Mouse (Mus musculus) urinary bladder, adult 18-20 months (tissue): ENCODE results near the gene Dnah10.

Experiments
- DNase-seq, 2 experiments: peaks; one replicate each; pipeline ENCODE4 v3.0.0; 2022; ENCODE audit warnings: low spot score in 2 of 2, mixed read lengths in 2 of 2

Gene Dnah10

DNA sequence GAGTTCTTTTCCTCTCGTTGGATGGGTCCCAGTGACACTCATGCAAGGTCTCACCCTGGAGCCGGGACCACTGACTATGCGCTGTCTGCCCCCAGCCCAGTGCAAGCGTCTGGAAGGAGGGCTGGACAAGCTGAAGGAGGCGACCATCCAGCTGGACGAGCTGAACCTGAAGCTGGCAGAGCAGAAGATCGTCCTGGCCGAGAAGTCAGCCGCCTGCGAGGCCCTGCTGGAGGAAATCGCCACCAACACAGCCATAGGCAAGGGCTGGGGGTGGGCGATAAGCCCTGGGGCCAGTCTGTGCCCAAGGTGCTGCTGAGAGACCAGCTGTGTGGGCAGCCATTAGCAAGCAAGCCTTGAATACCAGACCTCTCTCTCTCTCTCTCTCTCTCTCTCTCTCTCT is 87.6 kb downstream of the Dnah10 start:
- DNase-seq: no peak

DNA sequence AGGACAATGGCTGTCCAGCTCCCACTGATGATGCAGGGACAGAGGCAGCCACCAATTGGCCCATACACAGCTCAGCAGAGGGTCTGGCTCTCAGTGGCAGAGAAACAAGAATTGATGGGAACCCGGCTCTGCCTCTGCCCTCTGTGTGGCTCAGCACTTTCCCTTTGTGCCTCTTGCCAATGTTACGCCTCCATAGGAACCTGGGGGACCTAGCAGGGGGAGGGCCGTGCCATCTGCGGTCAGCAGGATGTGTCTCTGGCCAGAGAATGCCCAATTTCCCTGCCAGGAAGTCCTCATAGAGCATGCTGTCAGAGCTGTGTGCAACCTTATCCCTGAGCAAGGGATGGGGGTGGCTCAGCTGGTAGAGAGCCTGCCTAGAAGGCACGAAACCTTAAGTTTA is 89.9 kb downstream of the Dnah10 start:
- no peak for DNase-seq

- DNase-seq: no peak
Observed at GRCm38 (mm10) chr5:124817050-124817449, 92.2 kb downstream of the Dnah10 start.

DNA sequence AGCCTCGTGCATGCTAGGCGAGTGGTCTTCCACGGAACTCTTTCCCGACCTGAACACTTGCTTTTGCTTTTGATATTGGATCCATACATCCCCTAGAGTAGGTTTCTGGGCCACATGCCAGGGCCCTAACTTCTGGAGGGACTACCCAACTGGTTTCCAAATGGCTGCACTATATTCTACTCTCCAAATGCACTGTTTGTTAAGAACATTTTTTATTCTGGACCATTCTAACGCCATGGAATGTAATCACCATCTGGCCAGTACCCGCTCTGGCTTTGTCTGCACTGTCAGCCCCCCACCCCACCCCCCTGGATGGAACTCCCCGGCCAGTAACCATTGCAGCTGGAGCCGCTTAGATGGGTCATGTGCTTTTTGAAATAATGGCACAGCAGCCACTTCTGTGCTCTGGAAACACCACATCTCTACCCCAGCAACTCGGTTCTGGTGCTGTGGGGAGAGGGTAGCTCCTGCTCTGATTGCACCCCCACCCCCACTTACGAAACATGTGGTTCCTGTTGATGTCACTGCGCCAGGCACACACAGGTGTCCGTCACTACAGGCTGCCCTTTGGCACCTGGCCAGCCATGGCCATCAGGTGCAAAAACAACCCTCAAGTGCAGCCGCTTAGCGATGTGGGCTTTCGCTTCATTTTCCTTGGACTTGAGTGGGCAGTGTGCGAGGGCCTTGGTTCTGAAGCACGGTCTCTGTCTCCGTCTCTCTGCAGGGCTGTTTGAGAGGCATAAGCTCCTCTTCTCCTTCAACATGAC is 97.4 kb downstream of the Dnah10 start:
- no peak for DNase-seq

DNA sequence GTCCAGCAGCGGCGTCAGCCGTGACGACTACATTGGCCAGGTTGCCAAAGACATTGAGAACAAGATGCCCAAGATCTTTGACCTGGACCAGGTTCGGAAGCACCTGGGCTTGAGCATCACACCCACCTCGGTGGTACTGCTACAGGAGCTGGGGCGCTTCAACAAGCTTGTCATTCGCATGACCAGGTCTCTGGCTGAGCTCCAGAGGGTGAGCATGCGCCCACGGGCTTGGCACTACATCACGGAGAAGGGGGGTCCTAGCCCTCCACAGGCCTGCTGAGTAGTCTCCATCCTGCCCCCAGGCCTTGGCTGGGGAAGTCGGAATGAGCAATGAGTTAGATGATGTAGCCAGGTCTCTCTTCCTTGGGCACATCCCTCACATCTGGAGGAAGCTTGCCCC is 105.4 kb downstream of the Dnah10 start:
- no peak for DNase-seq

GRCm38 (mm10) chr5:124835218-124835617 is 110.3 kb downstream of the Dnah10 start:
- no peak for DNase-seq

DNA sequence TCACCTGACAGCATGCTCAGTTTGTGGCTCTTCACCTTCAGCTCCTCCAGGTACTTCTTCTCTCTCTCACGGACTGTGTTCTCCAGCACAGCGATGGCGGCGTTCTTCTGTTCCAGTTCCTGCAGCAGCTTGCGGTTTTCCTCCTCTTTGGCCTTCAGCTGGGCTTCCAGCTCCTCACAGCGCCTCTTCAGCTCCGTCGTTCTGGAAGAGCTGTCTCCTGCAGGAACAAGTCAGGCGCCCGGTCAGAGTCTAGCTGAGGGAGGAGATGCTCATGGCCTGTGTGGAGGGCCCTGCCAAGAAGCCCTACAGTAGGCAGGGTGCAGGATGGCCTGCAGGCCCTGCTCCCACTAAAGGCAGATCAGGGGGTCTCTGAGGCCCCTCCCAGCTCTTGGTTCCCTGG is 111.2 kb downstream of the Dnah10 start:
- no peak for DNase-seq

GRCm38 (mm10) chr5:124836621-124837020 is 111.7 kb downstream of the Dnah10 start:
- DNase-seq: no peak

GRCm38 (mm10) chr5:124840202-124840601 is 115.3 kb downstream of the Dnah10 start:
- no peak for DNase-seq

DNA sequence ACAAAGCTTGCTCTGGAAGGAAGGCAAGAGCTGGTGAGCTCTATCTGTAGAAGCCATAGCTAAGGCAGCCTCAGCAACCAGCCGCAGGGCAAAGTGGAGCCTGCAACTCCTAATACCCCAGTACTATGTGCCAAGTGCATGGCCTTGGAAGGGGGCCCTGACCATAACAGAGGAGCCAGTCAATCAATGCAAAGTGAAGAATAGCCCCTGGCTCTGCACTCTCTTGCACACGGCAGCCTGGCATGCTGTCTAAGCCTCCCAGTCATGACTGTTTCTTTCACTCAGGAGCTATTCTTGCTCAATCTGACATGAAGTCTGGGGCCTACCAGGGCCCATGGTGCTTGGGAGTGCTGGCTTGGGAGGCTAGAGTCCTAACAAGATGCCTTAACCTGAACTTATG is 115.8 kb downstream of the Dnah10 start:
- DNase-seq: no peak

DNA sequence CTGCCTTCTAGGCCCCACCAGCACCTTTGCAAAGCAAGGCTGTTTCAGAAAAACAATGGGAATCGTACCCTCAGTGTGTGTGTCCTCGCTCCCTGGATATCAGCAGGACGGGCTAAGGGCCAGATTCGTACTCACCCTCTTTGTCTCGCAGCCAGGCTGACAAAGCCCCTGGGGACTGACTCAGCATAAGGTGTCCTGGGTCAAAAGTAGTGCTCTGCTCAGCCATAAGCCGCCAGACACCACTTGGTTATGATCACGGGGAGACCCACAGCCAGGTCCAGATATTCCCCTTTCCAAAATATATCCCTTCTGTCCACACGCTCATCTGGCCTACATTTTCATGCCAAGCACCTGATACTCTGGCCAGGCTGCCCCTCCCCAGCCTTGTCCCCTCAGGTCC is 118.5 kb downstream of the Dnah10 start:
- DNase-seq: no peak

GRCm38 (mm10) chr5:124844929-124845328 is 120.0 kb downstream of the Dnah10 start:
- no peak for DNase-seq

GRCm38 (mm10) chr5:124847014-124847413 is 122.1 kb downstream of the Dnah10 start:
- no peak for DNase-seq

DNA sequence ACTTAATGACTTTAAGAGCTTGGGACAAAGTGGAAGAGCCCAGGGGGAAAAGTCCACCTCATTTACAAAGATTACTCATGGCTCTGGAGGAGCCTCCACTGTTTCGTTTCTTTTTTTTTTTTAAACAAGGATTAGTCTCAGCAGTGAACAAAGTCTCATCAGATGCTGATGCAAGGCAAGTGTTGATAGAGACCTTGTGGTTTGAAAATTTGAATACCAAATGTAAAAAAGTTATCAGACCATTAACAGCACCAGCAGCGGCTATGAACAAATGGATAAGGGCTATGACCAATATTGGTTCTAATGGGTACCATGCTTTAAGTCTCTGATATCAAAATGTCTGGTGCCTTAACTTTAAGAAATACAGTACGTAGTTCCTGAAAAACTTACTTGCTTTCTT is 124.1 kb downstream of the Dnah10 start:
- DNase-seq: no peak

DNA sequence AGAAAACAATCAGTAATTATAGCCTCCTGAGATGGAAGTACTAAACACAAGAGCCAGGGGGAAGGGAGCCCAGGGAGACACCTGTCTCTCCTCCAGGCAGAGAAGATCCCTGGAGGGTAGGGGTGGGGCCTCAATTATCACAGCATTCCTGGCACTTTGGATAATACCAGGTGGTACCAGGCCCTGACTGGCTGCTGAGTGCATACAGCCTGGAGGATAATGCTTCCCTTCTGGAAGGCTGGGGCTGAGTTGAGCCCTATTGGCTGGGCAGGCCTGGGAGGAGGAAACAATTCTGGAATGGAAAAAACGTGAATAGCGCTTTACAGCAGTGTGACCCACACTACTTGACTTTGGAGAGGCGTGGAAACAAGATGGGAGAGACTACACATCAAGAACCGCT is 126.7 kb downstream of the Dnah10 start:
- no peak for DNase-seq

- no peak for DNase-seq
Observed at GRCm38 (mm10) chr5:124852294-124852693, 127.4 kb downstream of the Dnah10 start.

GRCm38 (mm10) chr5:124853079-124853478 is 128.2 kb downstream of the Dnah10 start:
- DNase-seq: no peak

- no peak for DNase-seq
Observed at GRCm38 (mm10) chr5:124854202-124854601, 129.3 kb downstream of the Dnah10 start.

DNA sequence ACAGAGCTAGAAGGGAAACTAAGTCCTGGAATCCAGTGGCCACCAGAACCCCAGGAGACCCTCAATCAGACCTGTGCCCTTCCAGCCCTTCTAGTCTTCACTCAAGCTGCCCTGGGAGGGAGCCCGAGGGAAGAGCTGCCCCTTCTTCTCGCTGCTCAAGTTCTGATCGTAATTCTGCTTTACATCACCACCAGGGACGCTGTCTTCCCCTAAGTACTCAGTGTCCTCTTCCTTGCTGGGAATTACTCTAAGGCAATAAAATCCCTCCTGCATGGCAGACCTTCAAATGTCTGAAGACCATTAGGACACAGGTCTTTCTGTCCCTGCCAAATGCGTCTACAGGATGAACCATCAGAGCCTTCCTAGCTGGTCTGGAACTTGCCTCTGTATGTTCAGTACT is 135.1 kb downstream of the Dnah10 start:
- DNase-seq: no peak

GRCm38 (mm10) chr5:124861463-124861862 is 136.6 kb downstream of the Dnah10 start:
- DNase-seq: peak in 1 of 2 experiments; percentile 46

DNA sequence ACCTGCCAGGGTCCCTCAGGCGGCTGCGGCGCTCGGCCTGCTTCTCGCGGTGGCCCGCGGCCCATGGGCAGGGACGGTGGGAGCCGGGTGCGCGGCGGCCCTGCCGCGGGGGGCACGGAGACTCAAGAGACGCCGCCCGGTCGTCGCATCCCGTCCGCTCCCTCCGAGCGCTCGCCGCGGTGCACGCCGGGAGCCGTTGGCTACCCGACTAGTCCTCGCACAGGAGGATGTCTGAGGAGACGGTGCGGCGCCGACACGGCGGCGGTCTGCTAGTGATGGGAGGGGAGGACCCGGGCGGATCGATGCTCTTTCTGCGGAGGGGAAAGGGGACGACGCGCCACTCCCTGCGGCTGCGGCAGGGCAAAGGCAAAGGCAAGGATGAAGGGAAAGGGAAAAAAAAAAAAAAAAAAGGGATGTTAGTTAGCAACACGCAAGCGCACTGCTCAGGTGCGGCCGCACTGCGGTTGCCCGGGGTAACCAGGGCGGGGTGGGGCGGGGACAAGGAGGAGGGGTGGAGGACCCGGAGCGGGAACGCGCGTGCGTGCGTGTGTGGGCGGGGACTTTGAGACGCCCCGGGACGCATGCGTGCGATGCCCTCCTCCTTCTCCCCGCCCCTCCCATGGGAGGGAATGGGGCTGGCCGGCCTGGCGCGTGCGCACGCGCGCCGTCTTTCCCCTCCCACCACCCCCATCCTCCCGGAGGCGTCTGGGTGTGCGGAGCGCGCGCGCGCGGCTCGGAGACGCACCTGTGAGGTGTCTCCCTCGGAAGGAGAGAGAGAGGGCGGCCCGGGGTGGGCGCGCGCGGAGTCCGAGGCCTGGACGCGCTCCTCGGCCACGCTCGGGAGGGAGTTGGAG is 137.4 kb downstream of the Dnah10 start, which contains the start of the genes Ccdc92 and Zfp664:
Gene Ccdc92 (minus strand): TSS at position 412 of the 854 bp plus-strand sequence.
Gene Zfp664 (plus strand): TSS at position 679 of the 854 bp plus-strand sequence.
- peak; percentile 89 to 95 for DNase-seq

GRCm38 (mm10) chr5:124862871-124863741 is 138.2 kb downstream of the Dnah10 start:
- peak; percentile 23 to 71 for DNase-seq
